In the genomic region with DNA sequence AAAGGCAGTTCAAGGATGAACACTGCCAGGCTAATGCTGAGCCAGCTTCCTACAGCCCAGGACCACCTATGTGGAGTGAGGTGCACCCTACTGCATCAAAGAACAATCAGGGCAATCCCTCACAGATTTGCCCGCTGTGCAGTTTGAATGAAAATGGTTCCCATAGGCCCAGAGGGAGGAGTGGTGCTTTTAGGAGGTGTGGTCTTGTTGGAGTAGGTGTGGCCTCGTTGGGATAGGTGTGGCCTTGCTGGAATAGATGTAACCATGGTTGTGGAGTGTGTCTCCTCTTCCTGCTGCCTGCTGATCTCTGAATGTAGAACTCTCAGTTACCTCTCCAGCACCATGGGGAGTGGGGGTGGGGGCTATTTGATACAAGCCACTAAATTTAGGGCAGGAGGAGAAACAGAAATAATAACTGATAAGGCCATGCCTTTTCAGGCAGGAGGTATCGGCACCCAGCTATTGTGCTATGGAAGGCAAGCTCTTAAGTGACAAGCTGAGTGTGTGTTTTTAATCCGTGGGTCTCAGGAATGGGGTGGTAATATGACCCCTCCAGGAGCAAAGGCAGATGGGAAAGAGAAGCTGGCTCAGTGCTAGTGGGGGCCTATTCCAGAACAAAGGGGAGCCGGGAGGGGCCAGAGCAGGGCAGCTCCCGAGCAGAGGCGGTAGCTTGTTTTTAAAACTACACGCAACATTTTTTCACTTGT, we compare ENCODE assay signal across 8 mouse cellular contexts. TPM values are rescaled to one million over a fixed set of nuclear protein-coding genes. Genes with fewer than 3 reads are reported as not detected.
A peak's percentile ranks its signal among the peaks of the same experiment; 100 is the strongest.
DNase-seq lines count a peak whose midpoint lies in the region; ATAC-seq and TF ChIP-seq lines count a peak whose summit lies in the region.

No protein-coding gene starts in this region.

- DNase-seq in cerebellum, postnatal 10 days: peak; percentile 30 to 33
- DNase-seq in cerebellum, postnatal 36 days: no peak
- no peak for DNase-seq in midbrain, embryonic 11.5 days (ENCODE audit: low spot score, missing footprints)
- no peak for DNase-seq in midbrain, postnatal 0 days (ENCODE audit: low spot score)
- DNase-seq in heart, postnatal 10 days: peak; percentile 13 to 37
- DNase-seq in stomach, postnatal 0 days (ENCODE audit: low spot score): no peak
- no peak for DNase-seq in frontal cortex, postnatal 10 days (ENCODE audit: low spot score in 2 of 2)
- no peak for DNase-seq in gastrocnemius, adult 18-20 months (ENCODE audit: low spot score)

- intact Hi-C loops in heart, postnatal 10 days (cut with DNase I): loop anchor here (1.0 to 5.0 kb wide), 2 partner anchors 110 to 194 kb away; partner anchors contain the start of gene Nqo2

- H3K9me3 ChIP-seq in midbrain, embryonic 11.5 days (ENCODE audit: control insufficient read depth, low read length): no peaks in the 10 kb centered on the region
- no peaks in the 10 kb centered on the region for H3K9me3 ChIP-seq in midbrain, postnatal 0 days (ENCODE audit: low read length)
- no peaks in the 10 kb centered on the region for H3K9me3 ChIP-seq in stomach, postnatal 0 days (ENCODE audit: control insufficient read depth, low read length)

- H3K4me3 ChIP-seq in midbrain, embryonic 11.5 days (ENCODE audit: low read depth, low read length): no peak overlapping the region
- H3K4me3 ChIP-seq in midbrain, postnatal 0 days (ENCODE audit: low read depth, low read length): no peak overlapping the region
- H3K4me3 ChIP-seq in stomach, postnatal 0 days (ENCODE audit: low read depth, low read length): no peak overlapping the region

- no peak overlapping the region for H3K4me2 ChIP-seq in midbrain, embryonic 11.5 days
- no peak overlapping the region for H3K4me2 ChIP-seq in midbrain, postnatal 0 days (ENCODE audit: low read depth, low read length, poor library complexity, severe bottlenecking)
- no peak overlapping the region for H3K4me2 ChIP-seq in stomach, postnatal 0 days (replicated peaks; ENCODE audit: low read depth)

- no peak overlapping the region for H3K9ac ChIP-seq in midbrain, embryonic 11.5 days (ENCODE audit: low read length)
- H3K9ac ChIP-seq in midbrain, postnatal 0 days (replicated peaks; ENCODE audit: low read length, poor library complexity, severe bottlenecking): no peak overlapping the region
- H3K9ac ChIP-seq in stomach, postnatal 0 days (ENCODE audit: low read length): no peak overlapping the region

- H3K36me3 ChIP-seq in midbrain, embryonic 11.5 days (ENCODE audit: control insufficient read depth, insufficient read depth, low read length): no peaks in the 10 kb centered on the region
- H3K36me3 ChIP-seq in midbrain, postnatal 0 days (ENCODE audit: insufficient read depth, low read length): no peaks in the 10 kb centered on the region
- no peaks in the 10 kb centered on the region for H3K36me3 ChIP-seq in stomach, postnatal 0 days (ENCODE audit: control insufficient read depth, insufficient read depth, low read length)

- peak; percentile 33; the same call in 1 of the 2 replicates for ATAC-seq in midbrain, embryonic 11.5 days (ENCODE audit: low FRiP score)
- ATAC-seq in midbrain, postnatal 0 days (ENCODE audit: low FRiP score): no peak
- peak; percentile 33 for ATAC-seq in stomach, postnatal 0 days (ENCODE audit: low FRiP score, low TSS enrichment)

- peaks cover 8% of the 10 kb centered on the region for H3K4me1 ChIP-seq in midbrain, embryonic 11.5 days (ENCODE audit: control insufficient read depth, insufficient read depth, low read length)
- no peaks in the 10 kb centered on the region for H3K4me1 ChIP-seq in midbrain, postnatal 0 days (ENCODE audit: insufficient read depth, low read length)
- H3K4me1 ChIP-seq in stomach, postnatal 0 days (replicated peaks; ENCODE audit: control insufficient read depth, insufficient read depth): no peaks in the 10 kb centered on the region

- no peak for TF ChIP-seq EP300 in stomach, postnatal 0 days (optimal IDR thresholded peaks at IDR 0.05)

- H3K27me3 ChIP-seq in midbrain, embryonic 11.5 days (ENCODE audit: control insufficient read depth, insufficient read depth, low read length): no peaks in the 10 kb centered on the region
- no peaks in the 10 kb centered on the region for H3K27me3 ChIP-seq in midbrain, postnatal 0 days (ENCODE audit: insufficient read depth, low read length)
- no peaks in the 10 kb centered on the region for H3K27me3 ChIP-seq in stomach, postnatal 0 days (ENCODE audit: control insufficient read depth, insufficient read depth, low read length)

- no peak for TF ChIP-seq CTCF in midbrain, postnatal 0 days (IDR thresholded peaks at IDR 0.05)
- no peak for TF ChIP-seq CTCF in stomach, postnatal 0 days (IDR thresholded peaks at IDR 0.05; ENCODE audit: low read depth)

- 68% methylated on average over 8 of the region's 8 CpGs for WGBS in midbrain, embryonic 11.5 days
- WGBS in midbrain, postnatal 0 days: 58% methylated on average over 8 of the region's 8 CpGs
- WGBS in stomach, postnatal 0 days: 49% methylated on average over 8 of the region's 8 CpGs

- no peak overlapping the region for H3K27ac ChIP-seq in midbrain, embryonic 11.5 days (ENCODE audit: low read depth, low read length)
- H3K27ac ChIP-seq in midbrain, postnatal 0 days (ENCODE audit: low read depth, low read length): no peak overlapping the region; the same call in 1 of the 2 replicates
- H3K27ac ChIP-seq in stomach, postnatal 0 days (replicated peaks): no peak overlapping the region

RNA-seq across cellular contexts. Expression of gene Psmg4, which starts 6.5 kb away (rescaled TPM):
- polyA plus RNA-seq in midbrain, embryonic 11.5 days (2014; fragmentation: Nextera tagmentation; extraction: Ambion mirVana): 115 and 120 TPM in 2 replicates
- 36.5 and 99.5 TPM in 2 replicates for total RNA-seq in midbrain, postnatal 0 days (2014; rRNA removed)
- 82.0 and 87.7 TPM in 2 replicates for polyA plus RNA-seq in midbrain, postnatal 0 days (2015; fragmentation: Nextera tagmentation; extraction: Ambion mirVana)
- total RNA-seq in heart, postnatal 10 days (2021): 10 to 100 TPM; 34.0 to 39.0 TPM
- 60.9 and 71.1 TPM in 2 replicates for polyA plus RNA-seq in stomach, postnatal 0 days (2015; fragmentation: Nextera tagmentation; extraction: Ambion mirVana)
- total RNA-seq in gastrocnemius, adult 18-20 months (2021): 10 to 100 TPM; 14.8 to 23.0 TPM

RNA-seq across cellular contexts. Expression of gene Tubb2b, which starts 26.0 kb away (rescaled TPM):
- 307 and 321 TPM in 2 replicates for polyA plus RNA-seq in midbrain, embryonic 11.5 days (2014; fragmentation: Nextera tagmentation; extraction: Ambion mirVana)
- 4,904 and 4,995 TPM in 2 replicates for total RNA-seq in midbrain, postnatal 0 days (2014; rRNA removed)
- 937 and 994 TPM in 2 replicates for polyA plus RNA-seq in midbrain, postnatal 0 days (2015; fragmentation: Nextera tagmentation; extraction: Ambion mirVana)
- 10 to 100 TPM; 22.7 to 27.2 TPM for total RNA-seq in heart, postnatal 10 days (2021)
- 13.4 and 14.6 TPM in 2 replicates for polyA plus RNA-seq in stomach, postnatal 0 days (2015; fragmentation: Nextera tagmentation; extraction: Ambion mirVana)
- 1 to 10 TPM; 1.6 to 2.8 TPM for total RNA-seq in gastrocnemius, adult 18-20 months (2021)

Comparison
In these comparisons a context has a peak if more than half of its experiments do, and no peak if none do; other contexts are left out.
1. DNase-seq: peak in cerebellum, postnatal 10 days (2 of 2) and heart, postnatal 10 days (2 of 2); none in cerebellum, postnatal 36 days (0 of 2), midbrain, embryonic 11.5 days (single experiment), midbrain, postnatal 0 days (single experiment), stomach, postnatal 0 days (single experiment), frontal cortex, postnatal 10 days (0 of 2) and gastrocnemius, adult 18-20 months (single experiment).
2. RNA of gene Tubb2b, which starts 26.0 kb away (total RNA-seq): 4,904 to 4,995 TPM in midbrain, postnatal 0 days; 22.7 to 27.2 TPM in heart, postnatal 10 days and 1.6 to 2.8 TPM in gastrocnemius, adult 18-20 months; every median in the first group is over 100 times any median in the second.